Mouse (Mus musculus): ENCODE measurements at regions not wholly inside any gene's neighbourhood (a gene's known extent, or its start where the extent isn't known, plus 50 kb on each side); places are given as distances from the start of the nearest gene placed in this dataset.

GRCm38 (mm10) chr9:116267411-116267810, 92.3 kb upstream of the Tgfbr2 start:
- Histone ChIP-seq H3K4me1 (ENCODE audit: control insufficient read depth, insufficient read depth, low read length) (no peaks in the 10 kb centered on the region), H3K27me3 (ENCODE audit: control insufficient read depth, insufficient read depth, low read length) (no peaks in the 10 kb centered on the region), H3K4me3 (replicated peaks; ENCODE audit: insufficient read depth, low read depth, low read length) (no peak overlapping the region), H3K27ac (ENCODE audit: insufficient read depth, low read length) (no peak overlapping the region)
- WGBS: 78% methylated on average over 4 of the region's 4 CpGs
- DNase-seq: no peak
- TF ChIP-seq CTCF (IDR thresholded peaks at IDR 0.05; ENCODE audit: borderline replicate concordance, insufficient read depth, low read depth, low read length): no peak
- TF ChIP-seq POLR2A (IDR thresholded peaks at IDR 0.05; ENCODE audit: borderline replicate concordance, insufficient read depth, low read length): no peak

GRCm38 (mm10) chr9:116263833-116264232, 88.7 kb upstream of the Tgfbr2 start:
- WGBS: 88% methylated on average over 7 of the region's 7 CpGs
- TF ChIP-seq CTCF (IDR thresholded peaks at IDR 0.05; ENCODE audit: borderline replicate concordance, insufficient read depth, low read depth, low read length) (no peak), POLR2A (IDR thresholded peaks at IDR 0.05; ENCODE audit: borderline replicate concordance, insufficient read depth, low read length) (no peak)
- H3K27me3 ChIP-seq (ENCODE audit: control insufficient read depth, insufficient read depth, low read length): no peaks in the 10 kb centered on the region
- no peak for DNase-seq
- H3K4me1 ChIP-seq (ENCODE audit: control insufficient read depth, insufficient read depth, low read length): no peaks in the 10 kb centered on the region
- no peak overlapping the region for H3K27ac ChIP-seq (ENCODE audit: insufficient read depth, low read length)
- no peak overlapping the region for H3K4me3 ChIP-seq (replicated peaks; ENCODE audit: insufficient read depth, low read depth, low read length)

GRCm38 (mm10) chr9:116259569-116259968, 84.4 kb upstream of the Tgfbr2 start:
- Histone ChIP-seq H3K4me1 (ENCODE audit: control insufficient read depth, insufficient read depth, low read length) (no peaks in the 10 kb centered on the region), H3K27me3 (ENCODE audit: control insufficient read depth, insufficient read depth, low read length) (no peaks in the 10 kb centered on the region), H3K4me3 (replicated peaks; ENCODE audit: insufficient read depth, low read depth, low read length) (no peak overlapping the region), H3K27ac (ENCODE audit: insufficient read depth, low read length) (no peak overlapping the region)
- no peak for TF ChIP-seq POLR2A (IDR thresholded peaks at IDR 0.05; ENCODE audit: borderline replicate concordance, insufficient read depth, low read length)
- no peak for TF ChIP-seq CTCF (IDR thresholded peaks at IDR 0.05; ENCODE audit: borderline replicate concordance, insufficient read depth, low read depth, low read length)
- no peak for DNase-seq
- WGBS: 89% methylated on average over 10 of the region's 10 CpGs

- no peak overlapping the region for H3K27ac ChIP-seq (ENCODE audit: insufficient read depth, low read length)
- 81% methylated on average over 15 of the region's 15 CpGs for WGBS
- H3K4me1 ChIP-seq (ENCODE audit: control insufficient read depth, insufficient read depth, low read length): no peaks in the 10 kb centered on the region
- no peak overlapping the region for H3K4me3 ChIP-seq (replicated peaks; ENCODE audit: insufficient read depth, low read depth, low read length)
- H3K27me3 ChIP-seq (ENCODE audit: control insufficient read depth, insufficient read depth, low read length): no peaks in the 10 kb centered on the region
- TF ChIP-seq POLR2A (IDR thresholded peaks at IDR 0.05; ENCODE audit: borderline replicate concordance, insufficient read depth, low read length) (no peak), CTCF (IDR thresholded peaks at IDR 0.05; ENCODE audit: borderline replicate concordance, insufficient read depth, low read depth, low read length) (no peak)
- DNase-seq: peak in 1 of 2 experiments; percentile 6
Observed at GRCm38 (mm10) chr9:116253546-116253945, 78.4 kb upstream of the Tgfbr2 start.

- WGBS: 86% methylated on average over 8 of the region's 8 CpGs
- no peak for TF ChIP-seq CTCF (IDR thresholded peaks at IDR 0.05; ENCODE audit: borderline replicate concordance, insufficient read depth, low read depth, low read length)
- no peak for TF ChIP-seq POLR2A (IDR thresholded peaks at IDR 0.05; ENCODE audit: borderline replicate concordance, insufficient read depth, low read length)
- Histone ChIP-seq H3K4me3 (replicated peaks; ENCODE audit: insufficient read depth, low read depth, low read length) (no peak overlapping the region), H3K27ac (ENCODE audit: insufficient read depth, low read length) (no peak overlapping the region), H3K4me1 (ENCODE audit: control insufficient read depth, insufficient read depth, low read length) (no peaks in the 10 kb centered on the region), H3K27me3 (ENCODE audit: control insufficient read depth, insufficient read depth, low read length) (no peaks in the 10 kb centered on the region)
- no peak for DNase-seq
Observed at GRCm38 (mm10) chr9:116252788-116253187, 77.6 kb upstream of the Tgfbr2 start.

- TF ChIP-seq CTCF (IDR thresholded peaks at IDR 0.05; ENCODE audit: borderline replicate concordance, insufficient read depth, low read depth, low read length): no peak
- no peak for TF ChIP-seq POLR2A (IDR thresholded peaks at IDR 0.05; ENCODE audit: borderline replicate concordance, insufficient read depth, low read length)
- Histone ChIP-seq H3K4me3 (replicated peaks; ENCODE audit: insufficient read depth, low read depth, low read length) (no peak overlapping the region), H3K27ac (ENCODE audit: insufficient read depth, low read length) (no peak overlapping the region), H3K4me1 (ENCODE audit: control insufficient read depth, insufficient read depth, low read length) (no peaks in the 10 kb centered on the region; the same call in 1 of the 2 replicates), H3K27me3 (ENCODE audit: control insufficient read depth, insufficient read depth, low read length) (no peaks in the 10 kb centered on the region)
- DNase-seq: no peak
- WGBS: 80% methylated on average over 2 of the region's 2 CpGs
Observed at GRCm38 (mm10) chr9:116249791-116250190, 74.6 kb upstream of the Tgfbr2 start.

GRCm38 (mm10) chr9:116245136-116245535, 70.0 kb upstream of the Tgfbr2 start:
- Histone ChIP-seq H3K4me1 (ENCODE audit: control insufficient read depth, insufficient read depth, low read length) (no peaks in the 10 kb centered on the region; the same call in 1 of the 2 replicates), H3K4me3 (replicated peaks; ENCODE audit: insufficient read depth, low read depth, low read length) (no peak overlapping the region), H3K27me3 (ENCODE audit: control insufficient read depth, insufficient read depth, low read length) (no peaks in the 10 kb centered on the region), H3K27ac (ENCODE audit: insufficient read depth, low read length) (no peak overlapping the region)
- no peak for TF ChIP-seq CTCF (IDR thresholded peaks at IDR 0.05; ENCODE audit: borderline replicate concordance, insufficient read depth, low read depth, low read length)
- TF ChIP-seq POLR2A (IDR thresholded peaks at IDR 0.05; ENCODE audit: borderline replicate concordance, insufficient read depth, low read length): no peak
- 77% methylated on average over 5 of the region's 5 CpGs for WGBS
- DNase-seq: no peak

- Histone ChIP-seq H3K4me1 (ENCODE audit: control insufficient read depth, insufficient read depth, low read length) (no peaks in the 10 kb centered on the region; the same call in 1 of the 2 replicates), H3K4me3 (replicated peaks; ENCODE audit: insufficient read depth, low read depth, low read length) (no peak overlapping the region), H3K27me3 (ENCODE audit: control insufficient read depth, insufficient read depth, low read length) (no peaks in the 10 kb centered on the region), H3K27ac (ENCODE audit: insufficient read depth, low read length) (no peak overlapping the region)
- no peak for DNase-seq
- 71% methylated on average over 1 of the region's 1 CpGs for WGBS
- TF ChIP-seq POLR2A (IDR thresholded peaks at IDR 0.05; ENCODE audit: borderline replicate concordance, insufficient read depth, low read length): no peak
- no peak for TF ChIP-seq CTCF (IDR thresholded peaks at IDR 0.05; ENCODE audit: borderline replicate concordance, insufficient read depth, low read depth, low read length)
Observed at GRCm38 (mm10) chr9:116244619-116244899, 69.4 kb upstream of the Tgfbr2 start.
